Mouse (Mus musculus) forebrain, embryonic 16.5 days (tissue): ENCODE measurements around the gene Muc13. TPM values are rescaled to one million over a fixed set of nuclear protein-coding genes. Genes with fewer than 3 reads are reported as not detected.
A peak's percentile ranks its signal among the peaks of the same experiment; 100 is the strongest.

ENCODE experiments used
- ATAC-seq: fragments of 200-750 bp; cut with Nextera tagmentation; 2 replicates; pipeline ENCODE4 v1.8.0; 2017; ENCODE audit warnings: mild to moderate bottlenecking, moderate library complexity
- H3K27ac ChIP-seq: fragments of 300-500 bp; sonication (generic); 2 replicates; pipeline ENCODE4 v1.5.1; 2014; ENCODE audit warnings: low read length, control low read depth
- H3K27me3 ChIP-seq: fragments of 300-500 bp; sonication (generic); replicated peaks from 2 replicates; pipeline ENCODE4 v1.6.1; 2014; ENCODE audit warnings: low read length; ENCODE audit not compliant: control insufficient read depth, insufficient read depth
- H3K36me3 ChIP-seq: fragments of 300-500 bp; sonication (generic); 2 replicates; pipeline ENCODE4 v1.6.1; 2014; ENCODE audit not compliant: control insufficient read depth, insufficient read depth
- H3K4me1 ChIP-seq: fragments of 300-500 bp; sonication (generic); replicated peaks from 2 replicates; pipeline ENCODE4 v1.6.1; 2014; ENCODE audit warnings: low read length; ENCODE audit not compliant: control insufficient read depth, insufficient read depth
- H3K4me2 ChIP-seq: fragments of 300-500 bp; sonication (generic); 2 replicates; pipeline ENCODE4 v1.6.1; 2014; ENCODE audit warnings: mild to moderate bottlenecking, low read length, control low read depth
- H3K4me3 ChIP-seq: fragments of 300-500 bp; sonication (generic); replicated peaks from 2 replicates; pipeline ENCODE4 v1.5.1; 2014; ENCODE audit warnings: mild to moderate bottlenecking, low read length, control low read depth
- H3K9ac ChIP-seq: fragments of 300-500 bp; sonication (generic); replicated peaks from 2 replicates; pipeline ENCODE4 v1.6.1; 2014; ENCODE audit warnings: low read depth, low read length, control low read depth
- H3K9me3 ChIP-seq: fragments of 300-500 bp; sonication (generic); 2 replicates; pipeline ENCODE4 v1.6.1; 2016; ENCODE audit warnings: low read length; ENCODE audit not compliant: control insufficient read depth
- WGBS: fragments of 180-500 bp; shearing (Covaris S2); extraction: QIAGEN DNeasy Blood & Tissue Kit; methylation state at CpG from one replicate; pipeline ENCODE4 v1.1.7; 2014; 5-methylcytosine and 5-hydroxymethylcytosine counted together
- polyA plus RNA-seq: library from polyadenylated mRNA; unstranded; fragments of >200 nt; fragmentation: Nextera tagmentation; extraction: Ambion mirVana; gene quantifications from 2 replicates; pipeline ENCODE4 v1.2.1, GENCODE M21; 2015

Muc13 gene
- polyA plus RNA-seq, 1 experiment from 2014 or later: 0.11 TPM

GRCm38 (mm10) chr16:33752904-33753578, 40.8 kb upstream of the Muc13 start:
- 91% methylated on average over 8 of the region's 8 CpGs for WGBS
- Histone ChIP-seq H3K36me3 (0 out of 2 replicates have a peak, but pooled peaks cover 3% of the 10 kb centered on the region), H3K27me3 (no peaks in the 10 kb centered on the region), H3K4me1 (no peaks in the 10 kb centered on the region), H3K9me3 (no peaks in the 10 kb centered on the region), H3K27ac (no peak overlapping the region), H3K4me2 (no peak overlapping the region), H3K4me3 (no peak overlapping the region), H3K9ac (no peak overlapping the region)
- ATAC-seq: no peak

GRCm38 (mm10) chr16:33755293-33755692, 38.5 kb upstream of the Muc13 start:
- no peak for ATAC-seq
- 77% methylated on average over 8 of the region's 8 CpGs for WGBS
- Histone ChIP-seq H3K4me3 (no peak overlapping the region), H3K4me1 (no peaks in the 10 kb centered on the region), H3K27me3 (no peaks in the 10 kb centered on the region), H3K9me3 (no peaks in the 10 kb centered on the region), H3K9ac (no peak overlapping the region), H3K4me2 (no peak overlapping the region), H3K27ac (no peak overlapping the region), H3K36me3 (0 out of 2 replicates have a peak, but pooled peaks cover 3% of the 10 kb centered on the region)

GRCm38 (mm10) chr16:33755961-33756360, 37.9 kb upstream of the Muc13 start:
- 60% methylated on average over 16 of the region's 16 CpGs for WGBS
- no peak for ATAC-seq

GRCm38 (mm10) chr16:33756396-33756795, 37.4 kb upstream of the Muc13 start:
- no peak for ATAC-seq
- Histone ChIP-seq H3K4me3 (no peak overlapping the region), H3K27me3 (no peaks in the 10 kb centered on the region), H3K27ac (no peak overlapping the region), H3K36me3 (0 out of 2 replicates have a peak, but pooled peaks cover 3% of the 10 kb centered on the region), H3K9me3 (no peaks in the 10 kb centered on the region), H3K9ac (no peak overlapping the region), H3K4me2 (no peak overlapping the region), H3K4me1 (no peaks in the 10 kb centered on the region)
- 53% methylated on average over 6 of the region's 6 CpGs for WGBS

More at GRCm38 (mm10) chr16:33755961-33756360, 37.9 kb upstream of the Muc13 start:
- H3K9ac ChIP-seq: no peak overlapping the region
- H3K27me3 ChIP-seq: no peaks in the 10 kb centered on the region
- no peak overlapping the region for H3K4me2 ChIP-seq
- H3K9me3 ChIP-seq: no peaks in the 10 kb centered on the region
- H3K27ac ChIP-seq: no peak overlapping the region
- no peaks in the 10 kb centered on the region for H3K4me1 ChIP-seq
- H3K36me3 ChIP-seq: 0 out of 2 replicates have a peak, but pooled peaks cover 3% of the 10 kb centered on the region
- no peak overlapping the region for H3K4me3 ChIP-seq

GRCm38 (mm10) chr16:33759207-33759606, 34.6 kb upstream of the Muc13 start:
- WGBS: 95% methylated on average over 7 of the region's 7 CpGs
- H3K4me3 ChIP-seq: no peak overlapping the region

GRCm38 (mm10) chr16:33760542-33760941, 33.3 kb upstream of the Muc13 start:
- Histone ChIP-seq H3K9me3 (no peaks in the 10 kb centered on the region), H3K4me3 (no peak overlapping the region), H3K4me2 (no peak overlapping the region), H3K4me1 (peaks cover 18% of the 10 kb centered on the region), H3K36me3 (no peaks in the 10 kb centered on the region), H3K27ac (no peak overlapping the region), H3K9ac (no peak overlapping the region), H3K27me3 (no peaks in the 10 kb centered on the region)
- 54% methylated on average over 5 of the region's 5 CpGs for WGBS
- ATAC-seq: no peak

More at GRCm38 (mm10) chr16:33759207-33759606, 34.6 kb upstream of the Muc13 start:
- H3K4me1 ChIP-seq: peaks cover 12% of the 10 kb centered on the region
- H3K4me2 ChIP-seq: no peak overlapping the region
- H3K9me3 ChIP-seq: no peaks in the 10 kb centered on the region
- H3K36me3 ChIP-seq: no peaks in the 10 kb centered on the region
- ATAC-seq: no peak
- H3K27ac ChIP-seq: no peak overlapping the region
- H3K9ac ChIP-seq: no peak overlapping the region
- H3K27me3 ChIP-seq: no peaks in the 10 kb centered on the region

GRCm38 (mm10) chr16:33760996-33761395, 32.8 kb upstream of the Muc13 start:
- no peak for ATAC-seq
- Histone ChIP-seq H3K27me3 (no peaks in the 10 kb centered on the region), H3K9me3 (no peaks in the 10 kb centered on the region), H3K9ac (no peak overlapping the region), H3K4me1 (peaks cover 18% of the 10 kb centered on the region), H3K4me3 (no peak overlapping the region), H3K27ac (no peak overlapping the region), H3K4me2 (no peak overlapping the region), H3K36me3 (no peaks in the 10 kb centered on the region)
- WGBS: 69% methylated on average over 11 of the region's 11 CpGs

GRCm38 (mm10) chr16:33764501-33765193, 29.2 kb upstream of the Muc13 start:
- H3K27ac ChIP-seq: peak overlapping the region; percentile 44
- no peak overlapping the region for H3K9ac ChIP-seq
- H3K4me3 ChIP-seq: no peak overlapping the region
- peak overlapping the region; percentile 37 for H3K4me2 ChIP-seq
- WGBS: 11% methylated on average over 12 of the region's 12 CpGs
- no peaks in the 10 kb centered on the region for H3K27me3 ChIP-seq
- H3K9me3 ChIP-seq: no peaks in the 10 kb centered on the region
- ATAC-seq: peak; percentile 66
- peaks cover 18% of the 10 kb centered on the region for H3K4me1 ChIP-seq
- no peaks in the 10 kb centered on the region for H3K36me3 ChIP-seq

- ATAC-seq: no peak
- H3K27me3 ChIP-seq: no peaks in the 10 kb centered on the region
- H3K4me1 ChIP-seq: peaks cover 18% of the 10 kb centered on the region
- no peak overlapping the region for H3K9ac ChIP-seq
- 92% methylated on average over 2 of the region's 2 CpGs for WGBS
- no peak overlapping the region for H3K27ac ChIP-seq
- H3K4me2 ChIP-seq: no peak overlapping the region
- no peak overlapping the region for H3K4me3 ChIP-seq
- H3K9me3 ChIP-seq: no peaks in the 10 kb centered on the region
- H3K36me3 ChIP-seq: no peaks in the 10 kb centered on the region
Measured at GRCm38 (mm10) chr16:33765477-33765876, 28.4 kb upstream of the Muc13 start.
